Mouse (Mus musculus): ENCODE measurements around the gene Cbr4. TPM values are rescaled to one million over a fixed set of nuclear protein-coding genes. Genes with fewer than 3 reads are reported as not detected.

The Cbr4 gene
- 0.27 TPM in 1 of 2 replicates, not detected in the other for polyA plus RNA-seq (2012; ENCODE audit: low replicate concordance)

GRCm38 (mm10) chr8:61487597-61488156, at the start of gene Cbr4:
TSS of gene Cbr4 (plus strand) at chr8:61487734.

All from leukemia stem cell, adult 10-12 weeks (primary cell).